Mouse (Mus musculus) small intestine, adult 2 months (tissue): Measurements from ENCODE around the gene Sh3pxd2a.

ENCODE experiments used
- CTCF ChIP-seq: fragments of 200-500 bp; IDR thresholded peaks from 2 replicates; pipeline ENCODE4 v1.5.1; 2012; ENCODE audit warnings: low read depth, mild to moderate bottlenecking, control low read depth, inconsistent platforms, low read length, moderate library complexity, mixed read lengths; ENCODE audit not compliant: insufficient replicate concordance, insufficient read length; ENCODE audit errors: extremely low read depth
- POLR2A ChIP-seq: fragments of 200-500 bp; IDR thresholded peaks from 2 replicates; pipeline ENCODE4 v1.6.1; 2012; ENCODE audit warnings: low read depth, mild to moderate bottlenecking, control low read depth, inconsistent platforms, low read length, moderate library complexity

GRCm38 (mm10) chr19:47269729-47270128 is 194.5 kb downstream of the Sh3pxd2a start:
- TF ChIP-seq CTCF (peak; percentile 20; the same call in 1 of the 2 replicates), POLR2A (no peak)
